Mouse (Mus musculus) urinary bladder, adult 18-20 months (tissue): ENCODE measurements around the gene Pgs1.

Source experiments
- DNase-seq, 2 experiments: peaks; one replicate each; pipeline ENCODE4 v3.0.0; 2022; ENCODE audit warnings: low spot score in 2 of 2, mixed read lengths in 2 of 2

The Pgs1 gene

GRCm38 (mm10) chr11:117986126-117987031, at the start of gene Pgs1:
TSS of gene Pgs1 (plus strand) at chr11:117986292.
- DNase-seq: peak; percentile 87 to 88

- DNase-seq: no peak
Measured at GRCm38 (mm10) chr11:117939004-117939730, 46.9 kb upstream of the Pgs1 start.

GRCm38 (mm10) chr11:117939741-117940285, 46.3 kb upstream of the Pgs1 start:
- DNase-seq: peak; percentile 38 to 68

GRCm38 (mm10) chr11:117940881-117941280, 45.2 kb upstream of the Pgs1 start:
- DNase-seq: no peak

- no peak for DNase-seq
Measured at GRCm38 (mm10) chr11:117941325-117941834, 44.7 kb upstream of the Pgs1 start.

GRCm38 (mm10) chr11:117941848-117942247, 44.2 kb upstream of the Pgs1 start:
- DNase-seq: no peak

GRCm38 (mm10) chr11:117946195-117946979, 39.7 kb upstream of the Pgs1 start:
- no peak for DNase-seq

GRCm38 (mm10) chr11:117946996-117947419, 39.1 kb upstream of the Pgs1 start:
- no peak for DNase-seq

GRCm38 (mm10) chr11:117949392-117950091, 36.5 kb upstream of the Pgs1 start:
- DNase-seq: peak; percentile 68 to 85

- DNase-seq: no peak
Measured at GRCm38 (mm10) chr11:117951391-117951790, 34.7 kb upstream of the Pgs1 start.

- no peak for DNase-seq
Measured at GRCm38 (mm10) chr11:117952174-117952933, 33.7 kb upstream of the Pgs1 start.

- no peak for DNase-seq
Measured at GRCm38 (mm10) chr11:117954094-117954493, 32.0 kb upstream of the Pgs1 start.

GRCm38 (mm10) chr11:117954819-117955218, 31.3 kb upstream of the Pgs1 start:
- no peak for DNase-seq

- DNase-seq: no peak
Measured at GRCm38 (mm10) chr11:117955621-117956020, 30.5 kb upstream of the Pgs1 start.

GRCm38 (mm10) chr11:117958197-117958596, 27.9 kb upstream of the Pgs1 start:
- no peak for DNase-seq

GRCm38 (mm10) chr11:117959166-117959565, 26.9 kb upstream of the Pgs1 start:
- DNase-seq: no peak

GRCm38 (mm10) chr11:117959741-117960381, 26.2 kb upstream of the Pgs1 start:
- no peak for DNase-seq

- DNase-seq: no peak
Measured at GRCm38 (mm10) chr11:117960601-117961000, 25.5 kb upstream of the Pgs1 start.
